In genomic region chr9:4679099-4679498, GRCm38 (mm10) we compare ENCODE assay signal across 25 mouse cellular contexts.
DNase-seq lines count a peak whose midpoint lies in the region; ATAC-seq and TF ChIP-seq lines count a peak whose summit lies in the region.
"Had no signal": no experiment of that assay in that cellular context is flagged by ENCODE, and none has a peak within 500 bp of the region (broad histone marks: within the 10 kb centered on the region; RNA-seq: fewer than 3 reads in every experiment).

No protein-coding gene starts in this region.

- no peak for TF ChIP-seq POLR2A in liver, adult 2 months (IDR thresholded peaks at IDR 0.05; ENCODE audit: extremely low read depth, insufficient read depth, low read length)

- no peaks in the 10 kb centered on the region for H3K4me1 ChIP-seq in liver, adult 2 months (ENCODE audit: control insufficient read depth, insufficient read depth, low read length)
- no peaks in the 10 kb centered on the region for H3K4me1 ChIP-seq in liver, embryonic 12.5 days
- no peaks in the 10 kb centered on the region for H3K4me1 ChIP-seq in midbrain, embryonic 16.5 days (ENCODE audit: control insufficient read depth, insufficient read depth, low read length)
- H3K4me1 ChIP-seq in midbrain, embryonic 10.5 days = peaks cover 7% of the 10 kb centered on the region; the same call in 1 of the 2 replicates
- no peaks in the 10 kb centered on the region for H3K4me1 ChIP-seq in midbrain, postnatal 0 days (ENCODE audit: insufficient read depth, low read length)
- H3K4me1 ChIP-seq: forebrain, embryonic 10.5 days; forebrain, embryonic 13.5 days; heart, embryonic 10.5 days; heart, embryonic 13.5 days; hindbrain, embryonic 10.5 days; hindbrain, embryonic 13.5 days had no signal

- WGBS in liver, adult 2 months = 92% methylated on average over 1 of the region's 1 CpGs
- WGBS in liver, embryonic 12.5 days (ENCODE audit: insufficient replicate concordance) = 71% methylated on average over 1 of the region's 1 CpGs
- WGBS in midbrain, embryonic 16.5 days = 76% methylated on average over 1 of the region's 1 CpGs
- 100% methylated on average over 1 of the region's 1 CpGs for WGBS in midbrain, embryonic 10.5 days
- WGBS in midbrain, postnatal 0 days = 78% methylated on average over 1 of the region's 1 CpGs

- intact Hi-C loops in left cerebral cortex, postnatal 4 days (cut with DNase I) = no loop called here

- no peak overlapping the region for H3K4me3 ChIP-seq in liver, adult 2 months (ENCODE audit: insufficient read depth, low read depth, low read length)
- H3K4me3 ChIP-seq in liver, embryonic 12.5 days = no peak overlapping the region
- H3K4me3 ChIP-seq in midbrain, embryonic 16.5 days (ENCODE audit: low read depth, low read length) = no peak overlapping the region
- H3K4me3 ChIP-seq in midbrain, embryonic 10.5 days = no peak overlapping the region
- no peak overlapping the region for H3K4me3 ChIP-seq in midbrain, postnatal 0 days (ENCODE audit: low read depth, low read length)
- H3K4me3 ChIP-seq: forebrain, embryonic 10.5 days; forebrain, embryonic 13.5 days; heart, adult 2 months; heart, embryonic 10.5 days; heart, embryonic 13.5 days; hindbrain, embryonic 10.5 days; hindbrain, embryonic 13.5 days had no signal

- no peaks in the 10 kb centered on the region for H3K36me3 ChIP-seq in liver, adult 2 months (ENCODE audit: control insufficient read depth, insufficient read depth, low read length)
- H3K36me3 ChIP-seq in liver, embryonic 12.5 days = no peaks in the 10 kb centered on the region
- H3K36me3 ChIP-seq in midbrain, embryonic 16.5 days (ENCODE audit: control insufficient read depth, insufficient read depth, low read length) = no peaks in the 10 kb centered on the region
- H3K36me3 ChIP-seq in midbrain, embryonic 10.5 days = no peaks in the 10 kb centered on the region
- no peaks in the 10 kb centered on the region for H3K36me3 ChIP-seq in midbrain, postnatal 0 days (ENCODE audit: insufficient read depth, low read length)
- H3K36me3 ChIP-seq: forebrain, embryonic 10.5 days; G1E; heart, embryonic 10.5 days; heart, embryonic 13.5 days; hindbrain, embryonic 10.5 days; hindbrain, embryonic 13.5 days had no signal

- no peak for ATAC-seq in liver, embryonic 12.5 days
- ATAC-seq in midbrain, embryonic 16.5 days = peak; percentile 58; the same call in 1 of the 2 replicates
- 0 out of 2 replicates have a peak, but pooled peaks have one; percentile 44 for ATAC-seq in midbrain, postnatal 0 days (ENCODE audit: low FRiP score)
- ATAC-seq: forebrain, embryonic 13.5 days; forebrain, embryonic 16.5 days had no signal

- no peaks in the 10 kb centered on the region for H3K27me3 ChIP-seq in liver, adult 2 months (ENCODE audit: control insufficient read depth, insufficient read depth, low read length)
- no peaks in the 10 kb centered on the region for H3K27me3 ChIP-seq in liver, embryonic 12.5 days (replicated peaks)
- H3K27me3 ChIP-seq in midbrain, embryonic 16.5 days (ENCODE audit: control insufficient read depth, insufficient read depth, low read depth, low read length) = no peaks in the 10 kb centered on the region
- no peaks in the 10 kb centered on the region for H3K27me3 ChIP-seq in midbrain, embryonic 10.5 days (ENCODE audit: low read depth, poor library complexity, severe bottlenecking)
- H3K27me3 ChIP-seq in midbrain, postnatal 0 days (ENCODE audit: insufficient read depth, low read length) = no peaks in the 10 kb centered on the region
- H3K27me3 ChIP-seq: CH12.LX; forebrain, embryonic 13.5 days; heart, embryonic 13.5 days; hindbrain, embryonic 13.5 days had no signal

- no peak for TF ChIP-seq CTCF in liver, adult 2 months (IDR thresholded peaks at IDR 0.05; ENCODE audit: low read depth, low read length)
- no peak for TF ChIP-seq CTCF in midbrain, postnatal 0 days (IDR thresholded peaks at IDR 0.05)

- no peak overlapping the region for H3K9ac ChIP-seq in liver, adult 2 months (ENCODE audit: low read depth, low read length)
- H3K9ac ChIP-seq in liver, embryonic 12.5 days = no peak overlapping the region
- no peak overlapping the region for H3K9ac ChIP-seq in midbrain, embryonic 16.5 days (ENCODE audit: low read depth, low read length)
- no peak overlapping the region for H3K9ac ChIP-seq in midbrain, postnatal 0 days (replicated peaks; ENCODE audit: low read length, poor library complexity, severe bottlenecking)
- H3K9ac ChIP-seq: forebrain, embryonic 13.5 days; heart, embryonic 13.5 days; hindbrain, embryonic 13.5 days had no signal

- peak; percentile 3 for DNase-seq in liver, adult 2 months (ENCODE audit: extremely low read depth, low read depth, low spot score)
- DNase-seq in midbrain, embryonic 10.5 days (ENCODE audit: low spot score) = no peak
- no peak for DNase-seq in midbrain, postnatal 0 days (ENCODE audit: low spot score)
- DNase-seq in left cerebral cortex, postnatal 4 days = no peak
- DNase-seq: adrenal gland, adult 2 months; adrenal gland, postnatal 14 days; B cell, adult 2 months; cerebellum, adult 18-20 months; cerebellum, adult 9-10 months; cerebellum, postnatal 14 days; gastrocnemius, postnatal 10 days; gastrocnemius, postnatal 36 days; heart, adult 2 months; heart, postnatal 36 days had no signal

- H3K79me2 ChIP-seq in liver, adult 2 months (ENCODE audit: control insufficient read depth, insufficient read depth, low read length) = no peaks in the 10 kb centered on the region

- H3K27ac ChIP-seq in liver, adult 2 months (replicated peaks; ENCODE audit: insufficient read depth, low read depth, low read length) = no peak overlapping the region
- no peak overlapping the region for H3K27ac ChIP-seq in liver, embryonic 12.5 days
- H3K27ac ChIP-seq in midbrain, embryonic 16.5 days (ENCODE audit: low read length) = no peak overlapping the region
- H3K27ac ChIP-seq in midbrain, embryonic 10.5 days (replicated peaks) = no peak overlapping the region
- no peak overlapping the region for H3K27ac ChIP-seq in midbrain, postnatal 0 days (ENCODE audit: low read depth, low read length)
- H3K27ac ChIP-seq: forebrain, embryonic 10.5 days; forebrain, embryonic 13.5 days; heart, adult 2 months; heart, embryonic 10.5 days; heart, embryonic 13.5 days; hindbrain, embryonic 10.5 days; hindbrain, embryonic 13.5 days had no signal

- no peaks in the 10 kb centered on the region for H3K9me3 ChIP-seq in liver, embryonic 12.5 days (replicated peaks)
- H3K9me3 ChIP-seq in midbrain, embryonic 16.5 days (replicated peaks; ENCODE audit: control insufficient read depth, low read length, poor library complexity, severe bottlenecking) = no peaks in the 10 kb centered on the region
- H3K9me3 ChIP-seq in midbrain, embryonic 10.5 days (replicated peaks) = no peaks in the 10 kb centered on the region
- no peaks in the 10 kb centered on the region for H3K9me3 ChIP-seq in midbrain, postnatal 0 days (ENCODE audit: low read length)
- H3K9me3 ChIP-seq: forebrain, embryonic 10.5 days; forebrain, embryonic 13.5 days; G1E; heart, embryonic 10.5 days; heart, embryonic 13.5 days; hindbrain, embryonic 10.5 days; hindbrain, embryonic 13.5 days had no signal

- no peak overlapping the region for H3K4me2 ChIP-seq in liver, embryonic 12.5 days
- no peak overlapping the region for H3K4me2 ChIP-seq in midbrain, embryonic 16.5 days (ENCODE audit: low read length)
- H3K4me2 ChIP-seq in midbrain, postnatal 0 days (ENCODE audit: low read depth, low read length, poor library complexity, severe bottlenecking) = no peak overlapping the region
- H3K4me2 ChIP-seq: forebrain, embryonic 13.5 days; heart, embryonic 13.5 days; hindbrain, embryonic 13.5 days had no signal
